ENCODE assay signal across 9 mouse cellular contexts in genomic region chr9:53673571-53673970, GRCm38 (mm10). TPM values are rescaled to one million over a fixed set of nuclear protein-coding genes. Genes with fewer than 3 reads are reported as not detected.
DNase-seq lines count a peak whose midpoint lies in the region; ATAC-seq and TF ChIP-seq lines count a peak whose summit lies in the region.
"Had no signal": no experiment of that assay in that cellular context is flagged by ENCODE, and none has a peak within 500 bp of the region (broad histone marks: within the 10 kb centered on the region; RNA-seq: fewer than 3 reads in every experiment).

No protein-coding gene starts in this region.

- H3K4me1 ChIP-seq in small intestine, adult 2 months (ENCODE audit: control insufficient read depth, insufficient read depth, insufficient read length, low read length) = no peaks in the 10 kb centered on the region; the same call in 1 of the 2 replicates

- H3K36me3 ChIP-seq in small intestine, adult 2 months (ENCODE audit: control insufficient read depth, insufficient read depth, low read length) = no peaks in the 10 kb centered on the region

- intact Hi-C loops in heart, postnatal 25 days (cut with DNase I) = loop anchor here (5.0 kb wide), 1 partner anchor 76 kb away; no protein-coding TSS in a partner anchor

- peak; percentile 77 to 87 for DNase-seq in heart, adult 18-20 months
- no peak for DNase-seq in heart, postnatal 25 days (ENCODE audit: low spot score)
- peak; percentile 94 for DNase-seq in ZHBTc4 (ENCODE audit: low read depth, low spot score)
- DNase-seq in heart, adult 9 months (ENCODE audit: low spot score in 2 of 2) = peak; percentile 38 to 66
- DNase-seq in layer of hippocampus, postnatal 14 days (ENCODE audit: low spot score in 2 of 2) = peak; percentile 34 to 64
- DNase-seq in lung, postnatal 25 days (ENCODE audit: low spot score) = peak; percentile 82

- WGBS in small intestine, adult 2 months = 18% methylated on average over 3 of the region's 3 CpGs

- no peak overlapping the region for H3K4me3 ChIP-seq in small intestine, adult 2 months (ENCODE audit: low read depth, low read length)
- H3K4me3 ChIP-seq: myocyte had no signal

- peak; percentile 43; the same call in 1 of the 2 replicates for TF ChIP-seq CTCF in small intestine, adult 2 months (IDR thresholded peaks at IDR 0.05; ENCODE audit: extremely low read depth, insufficient read length, insufficient replicate concordance, low read depth, low read length)

- no peak for TF ChIP-seq POLR2A in small intestine, adult 2 months (IDR thresholded peaks at IDR 0.05; ENCODE audit: low read depth, low read length)

- H3K27ac ChIP-seq in small intestine, adult 2 months (ENCODE audit: insufficient read depth, low read depth, low read length) = no peak overlapping the region

- peak; percentile 94 for ATAC-seq in common myeloid progenitor, adult 5-6 weeks (replicated peaks; ENCODE audit: low read depth, poor library complexity, severe bottlenecking)

- no peaks in the 10 kb centered on the region for H3K27me3 ChIP-seq in small intestine, adult 2 months (ENCODE audit: control insufficient read depth, insufficient read depth, low read length)

RNA-seq across cellular contexts. Expression of gene Cul5, which starts 3.8 kb away (rescaled TPM):
- 10 to 100 TPM; 48.4 to 48.6 TPM for total RNA-seq in heart, adult 18-20 months (2021)
- 10 to 100 TPM; 43.4 to 46.4 TPM for total RNA-seq in heart, postnatal 25 days (2021)
- 62.7 and 67.6 TPM in 2 replicates for total RNA-seq in common myeloid progenitor, adult 5-6 weeks (2017)
- total RNA-seq in layer of hippocampus, postnatal 14 days (2021) = 10 to 100 TPM; 58.4 to 59.1 TPM
- 1.6 and 2.0 TPM in 2 replicates for polyA plus RNA-seq in small intestine, adult 2 months (2012; rRNA removed)

RNA-seq across cellular contexts. Expression of gene Rab39, which starts 32.5 kb away (rescaled TPM):
- under 1 TPM; 0.23 to 0.25 TPM for total RNA-seq in heart, adult 18-20 months (2021)
- under 1 TPM; 0.08 to 0.25 TPM for total RNA-seq in heart, postnatal 25 days (2021)
- total RNA-seq in common myeloid progenitor, adult 5-6 weeks (2017) = 0.55 TPM in 1 of 2 replicates, not detected in the other
- total RNA-seq in layer of hippocampus, postnatal 14 days (2021) = 1 to 10 TPM; 1.6 to 1.8 TPM
- polyA plus RNA-seq in small intestine, adult 2 months (2012; rRNA removed) = 0.05 TPM in 1 of 2 replicates, not detected in the other
- polyA plus RNA-seq: myocyte had no signal
